Mouse (Mus musculus) heart, embryonic 16.5 days (tissue): Measurements from ENCODE around the gene Gli3. TPM values are rescaled to one million over a fixed set of nuclear protein-coding genes. Genes with fewer than 3 reads are reported as not detected.
A peak's percentile ranks its signal among the peaks of the same experiment; 100 is the strongest.

ENCODE experiments used
- ATAC-seq: fragments of 200-750 bp; cut with Nextera tagmentation; replicated peaks from 2 replicates; pipeline ENCODE4 v1.8.0; 2017; ENCODE audit warnings: moderate number of reproducible peaks; ENCODE audit not compliant: insufficient read depth, low FRiP score; ENCODE audit errors: extremely low read depth
- H3K27ac ChIP-seq: fragments of 300-500 bp; sonication (generic); 2 replicates; pipeline ENCODE4 v1.5.1; 2014; ENCODE audit warnings: mild to moderate bottlenecking, low read length, control low read depth, moderate library complexity
- H3K27me3 ChIP-seq: fragments of 300-500 bp; sonication (generic); 2 replicates; pipeline ENCODE4 v1.6.1; 2014; ENCODE audit warnings: low read length, mixed read lengths; ENCODE audit not compliant: control insufficient read depth, insufficient read depth
- H3K36me3 ChIP-seq: fragments of 300-500 bp; sonication (generic); 2 replicates; pipeline ENCODE4 v1.6.1; 2014; ENCODE audit not compliant: control insufficient read depth, insufficient read depth
- H3K4me1 ChIP-seq: fragments of 300-500 bp; sonication (generic); 2 replicates; pipeline ENCODE4 v1.6.1; 2014; ENCODE audit warnings: low read length, mixed read lengths; ENCODE audit not compliant: control insufficient read depth, insufficient read depth
- H3K4me2 ChIP-seq: fragments of 300-500 bp; sonication (generic); 2 replicates; pipeline ENCODE4 v1.6.1; 2014; ENCODE audit warnings: low read depth, mild to moderate bottlenecking, control low read depth, low read length
- H3K4me3 ChIP-seq: fragments of 300-500 bp; sonication (generic); 2 replicates; pipeline ENCODE4 v1.5.1; 2014; ENCODE audit warnings: mild to moderate bottlenecking, control low read depth, low read length
- H3K9ac ChIP-seq: fragments of 300-500 bp; sonication (generic); 2 replicates; pipeline ENCODE4 v1.6.1; 2014; ENCODE audit warnings: low read length, control low read depth
- H3K9me3 ChIP-seq: fragments of 300-500 bp; sonication (generic); replicated peaks from 2 replicates; pipeline ENCODE4 v1.6.1; 2016; ENCODE audit warnings: low read length; ENCODE audit not compliant: control insufficient read depth
- WGBS: fragments of 180-500 bp; shearing (Covaris S2); extraction: QIAGEN DNeasy Blood & Tissue Kit; methylation state at CpG from one replicate; pipeline ENCODE4 v1.1.7; 2014; 5-methylcytosine and 5-hydroxymethylcytosine counted together
- polyA plus RNA-seq: library from polyadenylated mRNA; unstranded; fragments of >200 nt; fragmentation: Nextera tagmentation; extraction: Ambion mirVana; gene quantifications from 2 replicates; pipeline ENCODE4 v1.2.1, GENCODE M21; 2015

The Gli3 gene
- polyA plus RNA-seq, 1 experiment from 2014 or later, result 4.3 TPM

DNA sequence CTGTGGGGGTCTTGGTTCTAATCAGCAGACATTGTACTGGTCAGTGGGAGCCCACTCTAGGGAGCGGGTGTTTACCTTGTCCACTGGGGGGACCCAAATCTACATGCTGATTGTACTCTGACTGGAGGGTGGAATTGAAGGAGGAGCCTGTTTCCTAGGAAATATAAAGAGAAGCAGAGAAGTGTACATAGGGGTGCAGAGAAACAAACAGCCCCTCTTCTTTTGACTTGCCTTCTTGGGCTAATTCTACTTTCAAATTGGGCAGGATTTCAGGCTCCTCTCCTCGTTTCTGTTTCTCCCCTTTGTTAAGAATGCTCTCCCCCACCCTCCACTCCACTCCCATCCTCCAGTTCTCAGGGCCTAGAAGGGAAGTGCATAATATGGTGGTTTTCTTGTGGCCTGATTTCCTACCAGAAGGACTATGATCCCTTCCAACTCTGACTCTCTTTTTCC, 93.6 kb downstream of the Gli3 start:
- no peak overlapping the region for H3K4me2 ChIP-seq
- H3K27me3 ChIP-seq, result no peaks in the 10 kb centered on the region
- ATAC-seq, result no peak

DNA sequence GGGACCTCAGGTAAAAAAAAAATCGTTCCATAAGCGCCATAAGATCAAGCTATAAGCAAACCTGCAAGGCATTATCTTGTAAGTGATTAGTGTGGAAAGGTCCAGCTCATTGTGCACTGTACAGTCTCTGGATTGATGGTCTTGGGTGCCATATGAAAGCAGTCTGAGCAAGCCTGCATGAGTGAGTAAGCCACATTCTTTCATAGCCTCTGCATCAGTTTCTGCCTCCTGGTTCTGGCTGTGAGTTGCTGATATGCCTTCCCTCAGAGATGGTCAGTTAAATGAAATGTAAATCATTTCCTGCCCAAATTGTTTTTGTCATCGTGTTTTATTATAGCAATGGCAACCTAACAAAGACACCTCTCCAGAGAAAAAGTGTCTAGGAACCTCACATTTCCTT, 98.4 kb downstream of the Gli3 start:
- 67% methylated on average over 3 of the region's 3 CpGs for WGBS

More for the DNA sequence above, 93.6 kb downstream of the Gli3 start:
- Histone ChIP-seq H3K4me3 (no peak overlapping the region), H3K36me3 (no peaks in the 10 kb centered on the region), H3K27ac (no peak overlapping the region), H3K9me3 (no peaks in the 10 kb centered on the region), H3K9ac (no peak overlapping the region), H3K4me1 (no peaks in the 10 kb centered on the region)
- 27% methylated on average over 2 of the region's 2 CpGs for WGBS

DNA sequence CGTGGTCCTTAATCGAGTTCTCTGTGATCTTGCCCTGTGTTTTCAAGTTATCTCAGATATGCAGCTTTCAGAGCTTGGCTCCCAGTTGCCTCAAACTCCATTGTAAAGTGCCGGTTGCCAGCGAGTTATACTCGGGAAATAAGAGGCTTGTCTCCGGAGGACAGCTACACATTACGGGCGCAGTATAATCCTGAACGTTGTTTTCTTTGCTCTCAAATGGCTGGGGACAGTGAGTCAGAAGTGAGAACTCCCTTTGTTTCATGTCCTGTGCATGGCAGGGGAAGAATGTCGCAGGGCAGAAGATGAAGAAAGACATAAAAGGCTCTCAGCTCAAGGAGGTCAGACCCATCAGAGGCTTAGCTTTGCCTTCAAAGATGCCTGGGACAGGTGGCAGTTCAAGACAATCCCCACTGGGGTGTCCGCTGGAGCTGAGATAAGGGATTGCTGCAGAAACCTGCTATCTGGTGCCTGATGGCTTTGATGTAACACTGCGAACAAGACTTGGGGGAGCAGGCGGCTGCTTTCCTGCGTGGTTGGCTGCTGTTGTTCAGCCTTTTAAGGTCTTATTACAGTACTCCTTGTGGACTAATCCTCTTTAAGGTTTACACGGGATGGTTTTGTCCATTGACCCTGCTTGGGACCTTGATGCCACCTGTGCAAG, 108.0 kb downstream of the Gli3 start:
- Histone ChIP-seq H3K36me3 (no peaks in the 10 kb centered on the region), H3K4me1 (peaks cover 3% of the 10 kb centered on the region; the same call in 1 of the 2 replicates), H3K9me3 (no peaks in the 10 kb centered on the region; the same call in 1 of the 2 replicates), H3K27ac (no peak overlapping the region), H3K9ac (no peak overlapping the region), H3K4me2 (peak overlapping the region; percentile 36), H3K4me3 (no peak overlapping the region), H3K27me3 (no peaks in the 10 kb centered on the region; the same call in 1 of the 2 replicates)
- 19% methylated on average over 15 of the region's 15 CpGs for WGBS
- ATAC-seq, result no peak

More for the DNA sequence above, 98.4 kb downstream of the Gli3 start:
- Histone ChIP-seq H3K9ac (no peak overlapping the region), H3K27me3 (no peaks in the 10 kb centered on the region), H3K4me2 (no peak overlapping the region), H3K4me1 (peaks cover 5% of the 10 kb centered on the region; the same call in 1 of the 2 replicates), H3K36me3 (no peaks in the 10 kb centered on the region), H3K4me3 (no peak overlapping the region), H3K9me3 (peaks cover 3% of the 10 kb centered on the region; the same call in 1 of the 2 replicates), H3K27ac (no peak overlapping the region)
- no peak for ATAC-seq

DNA sequence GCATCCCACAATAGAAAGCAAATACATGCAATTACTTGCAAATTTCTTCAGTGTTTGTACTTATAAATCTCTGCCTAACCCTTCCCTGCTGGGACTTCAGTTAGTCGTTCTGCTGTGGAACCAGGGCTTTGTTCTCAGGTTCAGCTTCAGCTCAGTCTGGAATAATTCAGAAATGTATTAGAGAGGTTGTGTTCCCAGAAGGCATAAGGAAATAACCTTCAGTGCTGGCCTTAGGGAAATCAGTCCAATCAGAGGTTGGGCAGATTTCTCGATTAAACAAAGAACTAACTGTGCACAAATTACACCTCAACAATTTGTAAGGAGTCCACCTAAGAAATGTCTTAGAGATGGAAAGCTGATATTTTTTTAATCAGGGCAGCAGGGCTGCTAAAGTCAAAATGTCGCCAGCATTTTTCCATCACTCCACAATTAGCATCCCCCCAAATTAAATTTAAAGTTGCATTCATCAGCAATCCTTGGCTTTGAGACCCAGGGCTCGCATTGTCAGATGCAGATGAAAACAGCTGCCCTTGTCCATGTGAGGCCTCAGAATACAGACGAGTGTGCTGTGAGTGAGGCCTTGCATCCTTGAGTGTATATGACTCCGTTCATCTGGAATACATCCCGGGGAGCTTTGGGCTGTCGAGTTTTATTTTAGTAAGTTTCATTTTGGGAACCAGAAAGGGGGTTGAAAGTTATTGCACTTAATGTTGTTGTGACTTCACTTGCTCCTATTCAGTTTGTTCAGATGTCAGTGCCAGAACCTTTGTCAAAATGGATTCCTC, 114.3 kb downstream of the Gli3 start:
- H3K36me3 ChIP-seq, result no peaks in the 10 kb centered on the region
- no peak overlapping the region for H3K27ac ChIP-seq
- 61% methylated on average over 8 of the region's 8 CpGs for WGBS
- H3K9me3 ChIP-seq, result no peaks in the 10 kb centered on the region
- no peaks in the 10 kb centered on the region for H3K27me3 ChIP-seq
- no peak for ATAC-seq
- no peak overlapping the region for H3K4me2 ChIP-seq
- H3K4me1 ChIP-seq, result no peaks in the 10 kb centered on the region
- no peak overlapping the region for H3K4me3 ChIP-seq
- no peak overlapping the region for H3K9ac ChIP-seq

DNA sequence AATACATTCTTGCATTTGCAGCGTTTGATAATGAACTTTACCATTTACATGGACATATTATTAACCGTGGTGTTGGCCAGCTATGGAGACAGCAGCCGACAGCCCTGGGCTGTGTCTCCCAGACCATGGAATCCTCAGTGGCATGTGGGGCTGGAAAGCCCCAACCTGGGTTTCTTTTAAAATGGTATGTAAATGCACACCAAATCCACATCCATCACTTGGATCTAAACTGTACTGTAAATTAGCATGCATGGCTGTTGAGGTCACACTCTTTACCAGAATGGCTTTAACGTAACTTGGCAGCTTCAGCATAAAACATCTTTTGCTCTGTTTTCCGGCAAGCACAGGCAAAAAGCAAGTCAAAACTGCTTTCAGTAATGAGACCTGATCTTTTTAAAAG, 117.4 kb downstream of the Gli3 start:
- H3K4me1 ChIP-seq, result no peaks in the 10 kb centered on the region
- no peak for ATAC-seq
- H3K36me3 ChIP-seq, result no peaks in the 10 kb centered on the region
- H3K4me3 ChIP-seq, result no peak overlapping the region
- no peak overlapping the region for H3K4me2 ChIP-seq
- 72% methylated on average over 5 of the region's 5 CpGs for WGBS
- H3K9ac ChIP-seq, result no peak overlapping the region
- no peak overlapping the region for H3K27ac ChIP-seq
- no peaks in the 10 kb centered on the region for H3K9me3 ChIP-seq
- no peaks in the 10 kb centered on the region for H3K27me3 ChIP-seq

DNA sequence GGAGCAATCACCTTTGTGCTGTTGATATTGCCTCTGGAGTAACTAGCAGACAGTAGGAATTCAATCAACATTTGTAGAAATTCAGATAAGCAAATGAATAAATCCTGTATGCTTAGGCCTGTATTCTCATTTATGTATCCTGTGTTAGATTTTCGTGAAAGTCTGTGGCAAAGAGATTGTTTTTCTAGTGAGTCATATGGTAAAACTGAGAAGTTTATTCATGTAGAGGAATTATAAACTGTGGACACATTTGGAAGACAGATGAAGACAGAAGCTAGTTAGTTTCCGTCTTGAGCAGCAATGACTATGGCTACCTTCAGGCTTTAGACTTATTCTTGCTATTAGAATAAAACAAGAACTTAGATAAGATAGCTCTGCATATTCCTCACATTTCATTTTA, 122.9 kb downstream of the Gli3 start:
- Histone ChIP-seq H3K27ac (no peak overlapping the region), H3K4me3 (no peak overlapping the region), H3K9me3 (no peaks in the 10 kb centered on the region), H3K9ac (no peak overlapping the region), H3K36me3 (no peaks in the 10 kb centered on the region), H3K4me2 (no peak overlapping the region), H3K27me3 (no peaks in the 10 kb centered on the region), H3K4me1 (peaks cover 5% of the 10 kb centered on the region; the same call in 1 of the 2 replicates)
- 55% methylated on average over 2 of the region's 2 CpGs for WGBS
- ATAC-seq, result no peak

DNA sequence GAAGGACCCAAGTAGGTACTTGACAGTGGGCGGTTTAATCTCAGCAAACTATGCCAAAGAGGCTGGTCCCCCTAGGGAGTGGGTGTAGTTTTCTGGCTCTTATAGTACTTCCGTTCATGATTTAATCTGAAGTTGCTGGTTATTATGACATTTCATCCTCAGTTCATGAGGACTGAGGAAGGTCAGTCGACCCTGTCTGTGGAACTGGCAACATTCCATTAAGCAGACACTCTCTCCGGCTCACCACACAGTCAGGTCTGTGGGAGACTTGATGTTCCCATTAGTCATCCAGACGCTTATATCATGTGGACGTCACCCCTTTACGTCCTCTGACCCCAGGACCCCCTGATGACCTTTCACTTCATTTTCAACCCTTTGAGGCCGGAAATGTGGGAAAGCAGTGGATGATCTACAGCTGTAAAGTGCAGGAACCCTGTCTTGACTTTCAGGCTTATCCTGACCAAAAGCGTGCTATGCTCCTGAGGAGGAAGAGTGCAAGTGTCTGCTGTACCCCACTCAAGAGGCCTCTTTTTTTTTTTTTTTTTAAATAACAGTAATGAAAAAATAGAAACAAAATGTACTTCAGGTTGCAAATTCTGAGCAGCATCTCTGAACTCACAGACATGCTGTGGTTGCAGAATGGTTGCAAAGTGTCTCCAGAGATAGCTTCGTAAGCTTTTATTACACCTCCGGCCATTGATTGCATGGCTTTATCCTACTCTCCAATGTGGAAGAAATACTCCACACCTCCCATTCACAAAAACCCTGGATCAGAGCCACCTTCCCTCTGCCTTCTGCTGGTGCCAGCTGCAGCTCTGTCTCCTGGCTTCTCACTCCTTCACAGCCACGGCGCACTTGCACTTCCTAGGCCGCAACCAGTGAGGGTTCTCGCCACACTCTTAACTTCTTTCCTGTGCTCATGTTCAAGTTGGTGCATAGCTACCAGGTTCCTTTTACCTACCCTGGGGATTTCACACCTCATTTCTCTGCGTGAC, 125.5 kb downstream of the Gli3 start:
- no peak overlapping the region for H3K4me3 ChIP-seq
- no peak overlapping the region for H3K27ac ChIP-seq
- no peak for ATAC-seq
- H3K4me1 ChIP-seq, result peaks cover 5% of the 10 kb centered on the region; the same call in 1 of the 2 replicates
- H3K9me3 ChIP-seq, result no peaks in the 10 kb centered on the region
- H3K9ac ChIP-seq, result no peak overlapping the region
- WGBS, result 66% methylated on average over 16 of the region's 16 CpGs
- H3K27me3 ChIP-seq, result no peaks in the 10 kb centered on the region
- no peak overlapping the region for H3K4me2 ChIP-seq
- H3K36me3 ChIP-seq, result no peaks in the 10 kb centered on the region

DNA sequence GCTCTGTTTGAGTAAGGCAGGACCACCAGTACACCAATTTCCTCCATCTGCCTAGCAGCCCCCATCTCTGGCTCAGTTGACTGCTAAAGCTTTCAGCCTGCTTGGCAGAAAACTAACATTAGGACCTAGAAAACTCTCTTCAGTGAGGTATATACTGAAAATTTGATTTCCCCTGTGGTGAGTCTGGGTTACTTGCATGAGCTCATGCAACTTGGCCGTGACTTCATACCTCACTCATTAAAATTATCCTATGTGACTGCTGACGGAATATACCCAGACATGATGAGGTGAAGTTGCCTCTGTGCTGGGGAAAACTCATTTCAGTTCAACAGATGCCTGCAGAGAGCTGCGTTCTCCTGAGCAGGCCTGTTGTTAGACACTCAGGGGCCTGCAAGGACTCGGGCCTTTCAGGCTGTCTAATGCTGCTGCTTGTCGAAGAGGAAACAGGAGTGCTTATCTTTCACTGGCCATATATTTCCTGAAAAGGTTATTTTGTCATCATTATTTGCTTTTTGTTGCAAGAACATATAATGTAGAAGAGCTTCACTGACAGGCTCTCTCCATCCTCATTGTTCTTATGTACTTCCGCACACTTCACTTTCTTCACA, 127.4 kb downstream of the Gli3 start:
- H3K9me3 ChIP-seq, result no peaks in the 10 kb centered on the region
- H3K9ac ChIP-seq, result no peak overlapping the region
- no peak overlapping the region for H3K27ac ChIP-seq
- H3K27me3 ChIP-seq, result peaks cover 2% of the 10 kb centered on the region; the same call in 1 of the 2 replicates
- no peaks in the 10 kb centered on the region for H3K36me3 ChIP-seq
- no peak overlapping the region for H3K4me3 ChIP-seq
- 48% methylated on average over 6 of the region's 6 CpGs for WGBS
- ATAC-seq, result no peak
- H3K4me2 ChIP-seq, result no peak overlapping the region
- H3K4me1 ChIP-seq, result peaks cover 5% of the 10 kb centered on the region; the same call in 1 of the 2 replicates
